Mouse (Mus musculus) heart, embryonic 13.5 days (tissue): ENCODE data around the gene Ythdf1. TPM values are rescaled to one million over a fixed set of nuclear protein-coding genes. Genes with fewer than 3 reads are reported as not detected.
A peak's percentile ranks its signal among the peaks of the same experiment; 100 is the strongest.

Source experiments
- ATAC-seq: fragments of 200-750 bp; cut with Nextera tagmentation; 2 replicates; pipeline ENCODE4 v1.8.0; 2017; ENCODE audit warnings: moderate TSS enrichment; ENCODE audit not compliant: insufficient number of reproducible peaks, low FRiP score, low TSS enrichment; ENCODE audit errors: extremely low read depth
- H3K27ac ChIP-seq: fragments of 300-500 bp; sonication (generic); replicated peaks from 2 replicates; pipeline ENCODE4 v1.5.1; 2015; ENCODE audit warnings: moderate library complexity, mild to moderate bottlenecking, inconsistent platforms
- H3K27me3 ChIP-seq: fragments of 300-500 bp; sonication (generic); replicated peaks from 2 replicates; pipeline ENCODE4 v1.6.1; 2015; ENCODE audit warnings: mild to moderate bottlenecking, inconsistent platforms
- H3K36me3 ChIP-seq: fragments of 300-500 bp; sonication (generic); 2 replicates; pipeline ENCODE4 v1.6.1; 2015; ENCODE audit warnings: mild to moderate bottlenecking, inconsistent platforms
- H3K4me1 ChIP-seq: fragments of 300-500 bp; sonication (generic); 2 replicates; pipeline ENCODE4 v1.6.1; 2015; ENCODE audit warnings: inconsistent platforms
- H3K4me2 ChIP-seq: fragments of 300-500 bp; sonication (generic); 2 replicates; pipeline ENCODE4 v1.6.1; 2015; ENCODE audit warnings: inconsistent platforms, mild to moderate bottlenecking, moderate library complexity
- H3K4me3 ChIP-seq: fragments of 300-500 bp; sonication (generic); 2 replicates; pipeline ENCODE4 v1.5.1; 2015; ENCODE audit warnings: moderate library complexity, mild to moderate bottlenecking, inconsistent platforms
- H3K9ac ChIP-seq: fragments of 300-500 bp; sonication (generic); 2 replicates; pipeline ENCODE4 v1.6.1; 2015; ENCODE audit warnings: inconsistent platforms, mild to moderate bottlenecking, moderate library complexity
- H3K9me3 ChIP-seq: fragments of 300-500 bp; sonication (generic); 2 replicates; pipeline ENCODE4 v1.6.1; 2016; ENCODE audit warnings: inconsistent platforms
- WGBS: fragments of 180-500 bp; shearing (Covaris S2); methylation state at CpG from one replicate; pipeline ENCODE4 v1.1.7; 2015; ENCODE audit warnings: mixed read lengths; 5-methylcytosine and 5-hydroxymethylcytosine counted together
- polyA plus RNA-seq: library from polyadenylated mRNA; unstranded; fragments of >200 nt; fragmentation: Nextera tagmentation; extraction: Ambion mirVana; gene quantifications from 2 replicates; pipeline ENCODE4 v1.2.1, GENCODE M21; 2015

Ythdf1 gene
- polyA plus RNA-seq: 31.8 and 34.0 TPM in 2 replicates

GRCm38 (mm10) chr2:180920810-180921400 lies at the start of gene Ythdf1:
Gene Ythdf1, minus strand, starts transcription at chr2:180920949.
- ATAC-seq: peak; percentile 90
- H3K27me3 ChIP-seq: peaks cover 3% of the 10 kb centered on the region; the same call in 1 of the 2 replicates
- H3K9ac ChIP-seq: peak within 1 kb of the TSS; percentile 100
- WGBS: under 1% methylated on average over 55 of the region's 56 CpGs
- H3K4me2 ChIP-seq: peak within 1 kb of the TSS; percentile 82
- H3K36me3 ChIP-seq: peaks cover 29% of the 10 kb centered on the region
- H3K9me3 ChIP-seq: no peaks in the 10 kb centered on the region
- H3K27ac ChIP-seq: peak within 1 kb of the TSS; percentile 78
- peaks cover 39% of the 10 kb centered on the region for H3K4me1 ChIP-seq
- H3K4me3 ChIP-seq: peak within 1 kb of the TSS; percentile 100

GRCm38 (mm10) chr2:180967010-180967763 lies 46.4 kb upstream of the Ythdf1 start, which contains the start of gene Arfgap1:
Gene Arfgap1, plus strand, starts transcription at chr2:180967225.
- Histone ChIP-seq H3K36me3 (peaks cover 38% of the 10 kb centered on the region), H3K27me3 (no peaks in the 10 kb centered on the region), H3K4me1 (peaks cover 50% of the 10 kb centered on the region), H3K4me2 (peak within 1 kb of the TSS; percentile 87), H3K4me3 (peak within 1 kb of the TSS; percentile 92), H3K9me3 (no peaks in the 10 kb centered on the region), H3K27ac (peak within 1 kb of the TSS; percentile 93), H3K9ac (peak within 1 kb of the TSS; percentile 98)
- peak; percentile 81 for ATAC-seq
- WGBS: under 1% methylated on average over 57 of the region's 57 CpGs

- Histone ChIP-seq H3K27ac (peak overlapping the region; percentile 93), H3K4me1 (peaks cover 58% of the 10 kb centered on the region), H3K9ac (peak overlapping the region; percentile 98), H3K4me2 (peak overlapping the region; percentile 87), H3K9me3 (no peaks in the 10 kb centered on the region), H3K4me3 (peak overlapping the region; percentile 92), H3K36me3 (peaks cover 29% of the 10 kb centered on the region), H3K27me3 (no peaks in the 10 kb centered on the region)
- no peak for ATAC-seq
- WGBS: 15% methylated on average over 14 of the region's 14 CpGs
These were observed 45.5 kb upstream of the Ythdf1 start for GRCm38 (mm10) chr2:180966092-180966882.

GRCm38 (mm10) chr2:180963956-180964355 lies 43.2 kb upstream of the Ythdf1 start:
- Histone ChIP-seq H3K27ac (peak overlapping the region; percentile 77; the same call in 1 of the 2 replicates), H3K9ac (no peak overlapping the region), H3K36me3 (peaks cover 6% of the 10 kb centered on the region; the same call in 1 of the 2 replicates), H3K27me3 (no peaks in the 10 kb centered on the region), H3K4me2 (no peak overlapping the region), H3K4me3 (no peak overlapping the region), H3K9me3 (no peaks in the 10 kb centered on the region), H3K4me1 (peaks cover 49% of the 10 kb centered on the region)
- 4% methylated on average over 5 of the region's 5 CpGs for WGBS
- ATAC-seq: no peak

DNA sequence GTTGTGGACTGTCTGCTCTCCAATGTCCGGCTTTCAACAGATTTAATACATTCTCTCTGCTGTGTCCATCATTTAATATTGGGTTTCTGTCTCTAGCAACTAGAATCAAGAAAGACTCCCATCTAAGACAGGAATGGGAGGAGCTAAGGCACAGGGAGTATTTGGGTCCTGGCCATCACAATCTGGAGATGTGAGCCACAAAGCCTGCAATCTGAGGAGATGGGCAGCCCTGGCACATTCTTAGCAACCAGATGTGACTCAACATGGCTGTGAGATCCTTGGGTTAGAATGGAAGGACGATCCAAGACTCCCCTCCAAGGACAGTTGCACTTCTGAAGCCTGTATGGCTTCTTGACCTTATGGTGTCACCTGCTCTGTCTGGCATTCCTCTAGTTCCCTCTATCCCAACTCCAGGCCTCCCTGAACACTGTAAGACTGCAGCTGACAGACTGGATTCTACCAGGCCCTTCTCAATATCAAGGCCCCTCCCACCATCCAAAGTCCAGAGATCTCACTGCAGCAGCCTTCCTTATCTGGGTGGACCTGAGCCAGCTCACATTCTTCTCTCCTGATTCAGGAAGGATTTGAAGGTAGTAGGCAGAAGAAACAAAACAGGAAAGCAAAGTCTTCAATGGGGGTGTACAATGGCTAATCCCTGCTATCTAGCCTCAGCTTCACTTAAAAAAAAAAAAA lies 42.0 kb upstream of the Ythdf1 start:
- WGBS: 52% methylated on average over 2 of the region's 2 CpGs
- H3K4me3 ChIP-seq: no peak overlapping the region
- 0 out of 2 replicates have a peak, but pooled peaks cover 4% of the 10 kb centered on the region for H3K27me3 ChIP-seq
- ATAC-seq: no peak
- no peak overlapping the region; the same call in 1 of the 2 replicates for H3K9ac ChIP-seq
- peak overlapping the region; percentile 12; the same call in 1 of the 2 replicates for H3K4me2 ChIP-seq
- H3K36me3 ChIP-seq: no peaks in the 10 kb centered on the region
- H3K27ac ChIP-seq: peak overlapping the region; percentile 77
- H3K4me1 ChIP-seq: peaks cover 37% of the 10 kb centered on the region
- no peaks in the 10 kb centered on the region for H3K9me3 ChIP-seq

DNA sequence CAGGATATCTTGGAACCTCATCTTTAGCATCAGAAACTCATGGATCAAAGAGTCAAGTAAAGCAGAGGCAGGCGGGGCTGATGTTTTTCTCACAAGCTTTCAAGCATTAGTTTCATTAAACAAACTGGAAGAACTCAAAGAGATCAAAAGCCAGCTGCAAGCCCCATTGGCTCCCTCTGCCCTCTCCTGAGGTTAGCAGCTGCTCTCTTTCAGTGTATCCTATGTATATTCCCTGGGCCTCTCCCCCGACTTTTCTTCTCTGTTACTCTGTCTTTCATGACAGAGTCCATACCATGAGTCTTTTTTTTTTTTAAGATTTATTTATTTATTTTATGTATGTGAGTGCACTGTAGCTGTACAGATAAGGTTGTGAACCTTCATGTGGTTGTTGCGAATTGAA lies 39.4 kb upstream of the Ythdf1 start:
- H3K36me3 ChIP-seq: no peaks in the 10 kb centered on the region
- H3K4me1 ChIP-seq: peaks cover 37% of the 10 kb centered on the region
- H3K27ac ChIP-seq: no peak overlapping the region
- peaks cover 23% of the 10 kb centered on the region for H3K27me3 ChIP-seq
- H3K4me3 ChIP-seq: no peak overlapping the region
- no peaks in the 10 kb centered on the region for H3K9me3 ChIP-seq
- whole genome bisulfite sequencing: 65% methylated on average over 3 of the region's 3 CpGs
- no peak overlapping the region for H3K9ac ChIP-seq
- no peak for ATAC-seq
- H3K4me2 ChIP-seq: no peak overlapping the region

DNA sequence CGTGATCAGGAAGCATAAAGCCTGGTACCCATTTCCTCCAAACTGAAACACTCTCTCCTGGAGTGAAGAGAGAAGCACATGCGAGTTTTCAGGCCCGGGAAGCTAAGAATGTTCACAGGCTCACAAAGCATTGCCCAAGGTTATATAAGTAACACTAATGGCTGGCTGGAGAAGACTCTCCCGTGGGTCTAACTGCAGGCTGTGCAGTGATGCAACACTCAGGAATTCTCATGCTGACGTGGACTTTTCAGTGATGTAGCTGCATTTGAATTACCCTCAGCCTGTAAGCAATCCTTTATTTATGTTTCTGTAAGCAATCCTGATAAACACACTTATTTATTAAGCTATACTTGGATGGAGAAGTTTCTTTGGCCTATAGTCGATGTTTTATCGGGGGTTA lies 38.9 kb upstream of the Ythdf1 start:
- no peak overlapping the region for H3K4me2 ChIP-seq
- no peak overlapping the region for H3K9ac ChIP-seq
- H3K9me3 ChIP-seq: no peaks in the 10 kb centered on the region
- peaks cover 41% of the 10 kb centered on the region for H3K4me1 ChIP-seq
- peaks cover 24% of the 10 kb centered on the region for H3K27me3 ChIP-seq
- no peak overlapping the region for H3K27ac ChIP-seq
- H3K36me3 ChIP-seq: no peaks in the 10 kb centered on the region
- no peak for ATAC-seq
- 69% methylated on average over 7 of the region's 7 CpGs for WGBS
- no peak overlapping the region for H3K4me3 ChIP-seq

GRCm38 (mm10) chr2:180954061-180955047 lies 33.6 kb upstream of the Ythdf1 start, which contains the start of gene Nkain4:
Gene Nkain4, minus strand, starts transcription at chr2:180954699.
- Histone ChIP-seq H3K4me2 (peak within 1 kb of the TSS; percentile 91), H3K4me3 (peak within 1 kb of the TSS; percentile 69), H3K9me3 (no peaks in the 10 kb centered on the region), H3K27me3 (peaks cover 58% of the 10 kb centered on the region), H3K36me3 (no peaks in the 10 kb centered on the region), H3K9ac (peak within 1 kb of the TSS; percentile 82), H3K4me1 (peaks cover 44% of the 10 kb centered on the region), H3K27ac (peak within 1 kb of the TSS; percentile 79)
- under 1% methylated on average over 52 of the region's 52 CpGs for WGBS
- peak; percentile 63 for ATAC-seq

DNA sequence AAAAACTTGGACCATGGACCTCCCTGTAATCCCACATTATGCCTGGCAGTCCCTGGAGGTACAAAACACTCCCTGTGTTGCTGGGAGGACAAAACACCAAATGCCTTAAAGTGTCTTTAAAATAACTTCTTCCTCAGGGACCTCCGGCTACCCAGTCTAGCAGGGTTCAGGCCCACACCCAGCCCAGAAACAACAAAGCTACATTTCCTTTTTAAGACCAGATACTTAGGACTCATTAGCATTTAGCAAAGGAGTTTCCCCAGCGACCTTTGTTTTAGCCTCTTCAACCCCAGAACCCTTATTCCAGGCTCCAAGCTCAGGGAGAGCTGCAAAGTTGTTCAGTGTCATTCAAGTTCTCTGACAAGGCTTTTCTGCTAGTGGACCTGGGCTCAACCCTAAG lies 32.9 kb upstream of the Ythdf1 start:
- peak overlapping the region; percentile 82 for H3K9ac ChIP-seq
- no peak for ATAC-seq
- H3K27ac ChIP-seq: peak overlapping the region; percentile 79
- peaks cover 44% of the 10 kb centered on the region for H3K4me1 ChIP-seq
- H3K4me3 ChIP-seq: peak overlapping the region; percentile 69
- no peaks in the 10 kb centered on the region for H3K9me3 ChIP-seq
- H3K4me2 ChIP-seq: peak overlapping the region; percentile 91
- H3K27me3 ChIP-seq: peaks cover 58% of the 10 kb centered on the region
- WGBS: 27% methylated on average over 2 of the region's 2 CpGs
- no peaks in the 10 kb centered on the region for H3K36me3 ChIP-seq

DNA sequence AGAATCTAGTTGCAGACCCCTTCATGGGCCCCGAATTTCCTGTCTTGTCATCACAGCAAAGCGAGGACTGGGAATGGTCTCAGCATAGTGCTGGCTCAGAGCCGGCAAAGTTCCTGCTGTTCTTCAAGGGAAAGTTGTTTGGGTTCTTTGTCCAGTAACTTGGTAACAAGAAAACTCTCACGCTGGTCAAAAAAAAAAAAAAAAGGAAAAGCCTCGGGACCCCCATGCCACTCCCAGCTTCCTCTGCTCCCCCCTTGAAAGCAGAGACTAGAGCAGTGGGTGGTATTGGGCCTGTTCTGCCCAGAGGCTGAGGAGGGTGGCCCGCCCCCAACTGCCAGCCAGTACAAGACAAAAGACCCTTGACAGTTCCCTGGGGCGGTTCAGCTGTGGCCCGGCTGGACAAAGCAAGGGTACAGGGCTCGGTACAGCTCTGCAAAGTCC lies 32.0 kb upstream of the Ythdf1 start:
- H3K36me3 ChIP-seq: no peaks in the 10 kb centered on the region
- peak overlapping the region; percentile 69 for H3K4me3 ChIP-seq
- H3K27ac ChIP-seq: peak overlapping the region; percentile 79
- peak overlapping the region; percentile 82 for H3K9ac ChIP-seq
- ATAC-seq: no peak
- no peaks in the 10 kb centered on the region for H3K9me3 ChIP-seq
- H3K4me2 ChIP-seq: peak overlapping the region; percentile 91
- H3K4me1 ChIP-seq: peaks cover 44% of the 10 kb centered on the region
- 15% methylated on average over 9 of the region's 9 CpGs for WGBS
- peaks cover 55% of the 10 kb centered on the region for H3K27me3 ChIP-seq
